Mouse (Mus musculus): Measurements from ENCODE around the gene Cdkl3. TPM values are rescaled to one million over a fixed set of nuclear protein-coding genes. Genes with fewer than 3 reads are reported as not detected.
A peak's percentile ranks its signal among the peaks of the same experiment; 100 is the strongest.

Gene Cdkl3
- polyA plus RNA-seq, 1 experiment from 2014 or later, result 9.4 TPM

DNA sequence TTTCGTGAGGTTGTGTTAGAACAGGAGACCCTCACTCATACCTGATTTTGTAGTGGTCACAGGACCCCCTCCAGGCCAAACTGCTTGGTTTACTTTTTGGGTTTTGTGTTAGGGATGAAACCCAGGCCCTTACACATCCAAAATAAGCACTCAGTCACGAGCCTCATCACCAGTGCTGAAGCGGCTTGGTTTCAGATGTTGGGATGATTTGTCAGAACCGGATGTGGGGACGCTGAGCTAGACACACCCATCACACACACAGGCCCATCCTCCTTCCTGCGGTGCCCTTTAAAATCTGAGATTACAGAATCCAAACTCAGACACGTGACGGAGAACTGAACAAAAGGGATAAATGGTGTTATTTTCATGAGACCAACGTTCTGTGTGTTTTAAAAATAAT is 35.1 kb upstream of the Cdkl3 start:
- H3K9ac ChIP-seq, result no peak overlapping the region
- H3K4me2 ChIP-seq, result no peak overlapping the region; the same call in 1 of the 2 replicates
- H3K4me1 ChIP-seq (replicated peaks), result peaks cover 10% of the 10 kb centered on the region
- no peak for ATAC-seq (ENCODE audit: insufficient number of reproducible peaks, low FRiP score)
- 0 out of 2 replicates have a peak, but pooled peaks cover 4% of the 10 kb centered on the region for H3K27me3 ChIP-seq (replicated peaks)
- H3K9me3 ChIP-seq (replicated peaks), result no peaks in the 10 kb centered on the region
- WGBS, result 91% methylated on average over 9 of the region's 9 CpGs
- no peak overlapping the region for H3K27ac ChIP-seq (ENCODE audit: poor library complexity, severe bottlenecking)
- no peak overlapping the region for H3K4me3 ChIP-seq
- peaks cover 37% of the 10 kb centered on the region for H3K36me3 ChIP-seq

GRCm38 (mm10) chr11:51969511-51969910 is 34.5 kb upstream of the Cdkl3 start:
- no peak for ATAC-seq (ENCODE audit: insufficient number of reproducible peaks, low FRiP score)
- WGBS, result 83% methylated on average over 2 of the region's 2 CpGs
- peaks cover 42% of the 10 kb centered on the region for H3K36me3 ChIP-seq
- H3K27ac ChIP-seq (ENCODE audit: poor library complexity, severe bottlenecking), result no peak overlapping the region
- no peak overlapping the region for H3K4me2 ChIP-seq
- H3K4me3 ChIP-seq, result no peak overlapping the region
- H3K9ac ChIP-seq, result no peak overlapping the region
- peaks cover 10% of the 10 kb centered on the region for H3K4me1 ChIP-seq (replicated peaks)
- 0 out of 2 replicates have a peak, but pooled peaks cover 4% of the 10 kb centered on the region for H3K27me3 ChIP-seq (replicated peaks)
- no peaks in the 10 kb centered on the region for H3K9me3 ChIP-seq (replicated peaks)

DNA sequence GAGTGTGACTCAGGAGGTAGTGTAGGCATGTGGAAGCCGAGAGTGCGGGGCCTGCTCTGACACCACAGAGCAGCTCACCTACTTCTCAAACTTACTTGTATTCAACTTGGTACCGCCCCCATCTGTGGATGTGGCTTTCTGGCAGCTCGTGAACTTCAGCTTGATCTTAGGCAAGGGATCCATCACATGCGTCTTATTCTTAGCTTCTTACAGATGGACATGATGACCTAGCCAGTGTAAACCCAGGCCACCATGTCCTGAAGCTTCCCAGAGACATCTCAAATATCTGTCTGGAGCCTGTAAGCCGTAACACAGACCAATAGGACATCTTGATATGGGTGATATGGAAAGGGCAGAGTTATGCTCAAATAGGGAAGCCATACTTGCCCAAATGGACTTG is 32.4 kb upstream of the Cdkl3 start:
- H3K27ac ChIP-seq (ENCODE audit: poor library complexity, severe bottlenecking), result no peak overlapping the region
- H3K4me2 ChIP-seq, result no peak overlapping the region
- H3K36me3 ChIP-seq, result peaks cover 47% of the 10 kb centered on the region
- H3K4me1 ChIP-seq (replicated peaks), result peaks cover 10% of the 10 kb centered on the region
- H3K4me3 ChIP-seq, result no peak overlapping the region
- no peaks in the 10 kb centered on the region for H3K27me3 ChIP-seq (replicated peaks)
- WGBS, result 88% methylated on average over 6 of the region's 6 CpGs
- no peak for ATAC-seq (ENCODE audit: insufficient number of reproducible peaks, low FRiP score)
- H3K9me3 ChIP-seq (replicated peaks), result no peaks in the 10 kb centered on the region
- no peak overlapping the region for H3K9ac ChIP-seq

DNA sequence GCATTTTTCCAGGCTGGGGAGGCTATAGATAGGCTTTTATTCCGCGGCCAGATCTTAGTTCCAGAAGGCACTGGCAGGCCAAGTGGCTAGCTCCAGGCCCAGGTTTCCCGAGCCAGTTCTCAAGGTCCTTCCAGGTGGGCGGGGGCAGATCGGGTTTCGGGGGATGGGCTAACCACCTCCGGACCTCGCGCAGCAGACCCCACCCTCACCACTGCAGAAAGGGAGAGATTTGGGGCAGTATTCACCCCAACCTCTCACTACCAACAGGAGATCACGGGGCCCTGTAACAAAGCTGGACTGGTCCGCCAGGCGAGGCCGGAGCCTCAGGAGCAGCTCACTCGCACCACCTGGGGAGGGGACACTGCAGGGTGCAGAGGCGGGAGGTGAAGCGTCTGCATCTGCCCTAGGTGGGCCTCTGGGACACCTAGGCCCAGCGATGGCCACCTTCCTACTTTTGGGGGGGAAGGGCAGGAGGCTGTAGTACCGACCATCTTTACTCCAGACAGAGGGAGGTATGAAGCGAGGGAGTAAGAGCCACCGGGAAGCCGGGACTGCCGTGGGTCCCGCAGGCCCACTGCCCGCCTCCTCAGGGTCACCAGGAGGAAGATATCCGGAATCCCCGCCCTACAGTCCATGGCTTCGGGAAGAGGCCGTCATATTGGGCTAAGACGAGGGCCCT is 4.3 kb upstream of the Cdkl3 start:
- peak; percentile 37 for ATAC-seq (ENCODE audit: insufficient number of reproducible peaks, low FRiP score)
- H3K4me3 ChIP-seq, result peak overlapping the region; percentile 89
- no peaks in the 10 kb centered on the region for H3K27me3 ChIP-seq (replicated peaks)
- H3K27ac ChIP-seq (ENCODE audit: poor library complexity, severe bottlenecking), result peak overlapping the region; percentile 98
- under 1% methylated on average over 29 of the region's 29 CpGs for WGBS
- peak overlapping the region; percentile 82 for H3K4me2 ChIP-seq
- peaks cover 29% of the 10 kb centered on the region for H3K36me3 ChIP-seq
- H3K4me1 ChIP-seq (replicated peaks), result peaks cover 26% of the 10 kb centered on the region
- H3K9ac ChIP-seq, result peak overlapping the region; percentile 96
- H3K9me3 ChIP-seq (replicated peaks), result no peaks in the 10 kb centered on the region

DNA sequence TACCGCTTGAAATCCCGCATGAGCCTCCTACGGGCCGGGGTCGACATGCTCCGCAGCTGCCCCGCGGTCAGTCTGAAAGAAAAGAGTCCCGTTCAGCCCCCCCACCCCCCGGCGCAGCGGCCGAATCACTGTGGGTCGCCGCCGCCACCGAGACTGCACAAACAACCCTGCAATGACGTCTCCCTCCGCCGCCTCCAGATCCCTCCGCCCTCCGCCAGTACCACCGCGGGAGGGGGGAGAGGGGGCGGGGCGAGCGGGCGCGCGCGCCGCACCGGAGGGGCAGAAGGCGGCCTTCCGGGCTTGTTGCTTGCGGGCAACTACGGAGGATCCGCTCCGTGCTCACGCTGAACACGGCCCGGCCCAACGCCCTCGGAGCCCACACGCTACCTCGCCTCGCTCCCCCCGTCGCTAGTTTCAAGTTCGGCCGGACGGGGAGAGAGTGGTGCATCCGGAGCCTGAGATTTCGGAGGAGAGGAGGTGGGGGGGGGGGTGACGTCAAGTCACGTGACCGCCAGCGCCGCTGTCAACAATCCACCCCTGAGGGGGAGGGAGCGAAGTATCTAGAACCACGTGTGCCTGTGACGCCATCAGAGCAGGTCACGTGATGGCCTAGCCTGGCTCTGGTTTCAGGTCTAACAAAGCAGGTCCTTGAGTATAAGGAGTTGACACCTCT is 3.6 kb upstream of the Cdkl3 start, which contains the start of gene Ube2b:
Gene Ube2b, minus strand, starts transcription at position 473 of the 673 bp plus-strand sequence.
- Histone ChIP-seq H3K9me3 (replicated peaks) (no peaks in the 10 kb centered on the region), H3K4me1 (replicated peaks) (peaks cover 27% of the 10 kb centered on the region), H3K4me2 (peak within 1 kb of the TSS; percentile 82), H3K27ac (ENCODE audit: poor library complexity, severe bottlenecking) (peak within 1 kb of the TSS; percentile 98), H3K9ac (peak within 1 kb of the TSS; percentile 96), H3K27me3 (replicated peaks) (no peaks in the 10 kb centered on the region), H3K36me3 (peaks cover 23% of the 10 kb centered on the region), H3K4me3 (peak within 1 kb of the TSS; percentile 89)
- WGBS, result 1% methylated on average over 59 of the region's 63 CpGs
- peak; percentile 90 for ATAC-seq (ENCODE audit: insufficient number of reproducible peaks, low FRiP score)

GRCm38 (mm10) chr11:52001341-52001740 is 2.7 kb upstream of the Cdkl3 start:
- Histone ChIP-seq H3K4me2 (peak overlapping the region; percentile 82), H3K4me3 (no peak overlapping the region), H3K4me1 (replicated peaks) (peaks cover 30% of the 10 kb centered on the region), H3K27ac (ENCODE audit: poor library complexity, severe bottlenecking) (peak overlapping the region; percentile 98), H3K9ac (no peak overlapping the region), H3K27me3 (replicated peaks) (no peaks in the 10 kb centered on the region), H3K9me3 (replicated peaks) (no peaks in the 10 kb centered on the region), H3K36me3 (peaks cover 14% of the 10 kb centered on the region)
- ATAC-seq (ENCODE audit: insufficient number of reproducible peaks, low FRiP score), result no peak
- 73% methylated on average over 10 of the region's 10 CpGs for WGBS

DNA sequence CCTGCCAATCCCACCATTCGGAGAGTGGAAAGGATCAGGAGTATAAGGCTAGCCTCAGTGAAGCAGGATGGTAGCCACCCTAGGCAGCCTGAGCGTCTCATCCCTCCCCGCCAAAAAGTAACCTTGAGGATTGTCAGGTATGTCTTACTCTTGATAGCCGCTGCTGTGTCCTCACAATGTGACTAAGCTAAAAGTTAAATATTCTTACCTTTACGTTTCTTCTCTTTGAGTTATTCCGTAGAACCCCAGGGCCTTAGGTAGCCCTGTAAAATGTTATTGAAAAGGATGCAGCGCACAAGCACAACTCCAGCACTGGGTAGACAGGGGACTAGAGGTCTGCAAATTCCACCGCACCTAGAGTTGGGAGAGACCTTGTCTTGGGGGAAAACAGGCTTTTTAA is 2.2 kb upstream of the Cdkl3 start:
- peaks cover 30% of the 10 kb centered on the region for H3K4me1 ChIP-seq (replicated peaks)
- WGBS, result 87% methylated on average over 8 of the region's 8 CpGs
- no peak overlapping the region for H3K4me3 ChIP-seq
- H3K27ac ChIP-seq (ENCODE audit: poor library complexity, severe bottlenecking), result no peak overlapping the region
- ATAC-seq (ENCODE audit: insufficient number of reproducible peaks, low FRiP score), result no peak
- H3K9me3 ChIP-seq (replicated peaks), result no peaks in the 10 kb centered on the region
- H3K36me3 ChIP-seq, result peaks cover 9% of the 10 kb centered on the region
- H3K9ac ChIP-seq, result no peak overlapping the region
- no peak overlapping the region for H3K4me2 ChIP-seq
- H3K27me3 ChIP-seq (replicated peaks), result no peaks in the 10 kb centered on the region

DNA sequence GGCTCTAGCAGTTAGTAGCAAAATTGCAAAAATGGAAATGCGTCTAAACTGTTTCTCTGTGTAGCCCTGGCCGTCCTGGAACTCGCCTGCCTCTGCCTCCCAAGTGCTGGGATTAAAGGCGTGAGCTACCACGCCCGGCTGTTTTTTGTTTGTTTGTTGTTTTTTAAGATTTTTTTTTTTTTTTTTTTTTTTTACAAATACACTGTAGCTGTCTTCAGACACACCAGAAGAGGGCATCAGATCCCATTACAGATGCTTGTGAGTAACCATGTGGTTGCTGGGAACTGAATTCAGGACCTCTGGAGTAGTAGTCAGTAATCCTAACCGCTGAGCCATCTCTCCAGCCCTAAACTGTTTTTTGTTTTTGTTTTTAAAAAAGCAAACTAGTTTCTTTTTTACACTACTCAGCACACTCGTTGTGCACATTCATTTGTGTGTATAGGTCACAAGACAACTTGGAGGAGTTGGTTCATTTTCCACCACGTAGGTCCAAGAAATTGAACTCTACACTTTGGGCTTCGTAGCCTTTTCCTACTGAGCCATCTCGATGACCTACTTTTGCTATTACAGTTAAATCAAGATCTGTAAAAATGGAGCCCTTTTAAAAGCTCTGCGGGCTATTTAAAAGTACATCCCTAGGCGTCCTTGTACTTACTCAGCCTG is 1.0 kb upstream of the Cdkl3 start:
- no peak for ATAC-seq (ENCODE audit: insufficient number of reproducible peaks, low FRiP score)
- Histone ChIP-seq H3K27me3 (replicated peaks) (no peaks in the 10 kb centered on the region), H3K4me2 (peak overlapping the region; percentile 66), H3K4me1 (replicated peaks) (peaks cover 23% of the 10 kb centered on the region), H3K4me3 (peak overlapping the region; percentile 69), H3K9ac (peak overlapping the region; percentile 70), H3K27ac (ENCODE audit: poor library complexity, severe bottlenecking) (peak overlapping the region; percentile 91), H3K36me3 (no peaks in the 10 kb centered on the region), H3K9me3 (replicated peaks) (no peaks in the 10 kb centered on the region)
- 75% methylated on average over 13 of the region's 13 CpGs for WGBS

DNA sequence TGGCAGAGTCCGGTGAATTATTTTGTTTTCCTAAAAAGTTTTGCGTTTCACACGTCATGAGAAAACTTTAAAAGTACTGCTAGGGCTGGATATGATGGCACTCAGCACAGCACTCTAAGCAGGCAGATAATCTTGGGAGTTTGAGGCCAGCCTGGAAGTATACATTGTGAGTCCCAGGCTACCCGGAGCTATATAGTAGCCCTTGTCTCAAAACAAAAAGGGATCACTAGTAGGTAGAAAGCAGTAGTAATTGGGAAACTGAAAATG is 583 bp upstream of the Cdkl3 start:
- Histone ChIP-seq H3K27ac (ENCODE audit: poor library complexity, severe bottlenecking) (peak overlapping the region; percentile 91), H3K9ac (peak overlapping the region; percentile 70), H3K9me3 (replicated peaks) (no peaks in the 10 kb centered on the region), H3K4me3 (peak overlapping the region; percentile 69), H3K4me2 (peak overlapping the region; percentile 66), H3K36me3 (peaks cover 1% of the 10 kb centered on the region; the same call in 1 of the 2 replicates), H3K4me1 (replicated peaks) (peaks cover 21% of the 10 kb centered on the region), H3K27me3 (replicated peaks) (no peaks in the 10 kb centered on the region)
- WGBS, result 16% methylated on average over 4 of the region's 4 CpGs
- no peak for ATAC-seq (ENCODE audit: insufficient number of reproducible peaks, low FRiP score)

GRCm38 (mm10) chr11:52005586-52005985 is 1.6 kb downstream of the Cdkl3 start:
- Histone ChIP-seq H3K9ac (no peak overlapping the region), H3K36me3 (peaks cover 3% of the 10 kb centered on the region; the same call in 1 of the 2 replicates), H3K4me3 (no peak overlapping the region), H3K4me1 (replicated peaks) (peaks cover 15% of the 10 kb centered on the region), H3K27ac (ENCODE audit: poor library complexity, severe bottlenecking) (no peak overlapping the region), H3K4me2 (no peak overlapping the region), H3K27me3 (replicated peaks) (no peaks in the 10 kb centered on the region), H3K9me3 (replicated peaks) (no peaks in the 10 kb centered on the region)
- no peak for ATAC-seq (ENCODE audit: insufficient number of reproducible peaks, low FRiP score)
- 66% methylated on average over 2 of the region's 2 CpGs for WGBS

GRCm38 (mm10) chr11:52011011-52011410 is 7.0 kb downstream of the Cdkl3 start:
- H3K36me3 ChIP-seq, result peaks cover 3% of the 10 kb centered on the region; the same call in 1 of the 2 replicates
- H3K4me1 ChIP-seq (replicated peaks), result peaks cover 6% of the 10 kb centered on the region; the same call in 1 of the 2 replicates
- no peak overlapping the region for H3K27ac ChIP-seq (ENCODE audit: poor library complexity, severe bottlenecking)
- 83% methylated on average over 11 of the region's 11 CpGs for whole genome bisulfite sequencing
- no peaks in the 10 kb centered on the region for H3K27me3 ChIP-seq (replicated peaks)
- H3K4me2 ChIP-seq, result no peak overlapping the region
- no peak overlapping the region for H3K9ac ChIP-seq
- H3K4me3 ChIP-seq, result no peak overlapping the region
- H3K9me3 ChIP-seq (replicated peaks), result no peaks in the 10 kb centered on the region
- no peak for ATAC-seq (ENCODE audit: insufficient number of reproducible peaks, low FRiP score)

All from heart, embryonic 12.5 days (tissue).